Mouse (Mus musculus): Measurements from ENCODE around the gene Noxred1.

GRCm38 (mm10) chr12:87266108-87266826 is 27.7 kb upstream of the Noxred1 start, which contains the start of the genes Vipas39 and Ahsa1:
- TF ChIP-seq TBP (conservative IDR thresholded peaks at IDR 0.05; ENCODE audit: low read depth, low read length) (peak; percentile 89), CTCF (conservative IDR thresholded peaks at IDR 0.05 in 1 of 2, IDR thresholded peaks at IDR 0.05 in 1 of 2; ENCODE audit: low read depth in 2 of 2, low read length in 2 of 2) (peak in 1 of 2 experiments; percentile 28; a peak in 1 of 4 replicates), ZC3H11A (IDR thresholded peaks at IDR 0.05; ENCODE audit: low read depth, low read length) (no peak)

Data from CH12.LX (cell line).